ENCODE assay signal across 10 mouse cellular contexts in genomic region chr5:125262578-125262977, GRCm38 (mm10).
A peak's percentile ranks its signal among the peaks of the same experiment; 100 is the strongest.
DNase-seq lines count a peak whose midpoint lies in the region; ATAC-seq lines count a peak whose summit lies in the region.
"Had no signal": no experiment of that assay in that cellular context is flagged by ENCODE, and none has a peak within 500 bp of the region (broad histone marks: within the 10 kb centered on the region; RNA-seq: fewer than 3 reads in every experiment).

No protein-coding gene starts in this region.

- intact Hi-C loops in left cerebral cortex, postnatal 25 days (cut with DNase I) = no loop called here

- no peak for DNase-seq in frontal cortex, postnatal 25 days (ENCODE audit: low spot score in 2 of 2)
- peak; percentile 54 to 67 for DNase-seq in frontal cortex, postnatal 14 days (ENCODE audit: low spot score in 2 of 2)
- peak; percentile 64 to 90 for DNase-seq in left cerebral cortex, postnatal 25 days (ENCODE audit: low spot score in 2 of 2)
- DNase-seq in right cerebral cortex, adult 18-20 months = peak; percentile 81
- DNase-seq in spleen, postnatal 36 days (ENCODE audit: low spot score in 2 of 2) = no peak
- no peak for DNase-seq in lung, postnatal 25 days (ENCODE audit: low spot score)
- no peak for DNase-seq in spleen, adult 12 weeks (ENCODE audit: low spot score)
- DNase-seq: adrenal gland, adult 8-10 months; heart, adult 2 months had no signal

- peak; percentile 78 for ATAC-seq in frontal cortex, adult (ENCODE audit: low TSS enrichment)

Comparison
In these comparisons a context has a peak if more than half of its experiments do, and no peak if none do; other contexts are left out.
1. DNase-seq: peak in frontal cortex, postnatal 14 days (2 of 2), left cerebral cortex, postnatal 25 days (2 of 2) and right cerebral cortex, adult 18-20 months (single experiment); none in frontal cortex, postnatal 25 days (0 of 2), spleen, postnatal 36 days (0 of 2), lung, postnatal 25 days (single experiment) and spleen, adult 12 weeks (single experiment).